Mouse (Mus musculus) kidney, adult 11 months (tissue): Measurements from ENCODE around the gene Litaf.

Experiments used
- DNase-seq: peaks from one replicate; pipeline ENCODE4 v3.0.0; 2022

The Litaf gene

DNA sequence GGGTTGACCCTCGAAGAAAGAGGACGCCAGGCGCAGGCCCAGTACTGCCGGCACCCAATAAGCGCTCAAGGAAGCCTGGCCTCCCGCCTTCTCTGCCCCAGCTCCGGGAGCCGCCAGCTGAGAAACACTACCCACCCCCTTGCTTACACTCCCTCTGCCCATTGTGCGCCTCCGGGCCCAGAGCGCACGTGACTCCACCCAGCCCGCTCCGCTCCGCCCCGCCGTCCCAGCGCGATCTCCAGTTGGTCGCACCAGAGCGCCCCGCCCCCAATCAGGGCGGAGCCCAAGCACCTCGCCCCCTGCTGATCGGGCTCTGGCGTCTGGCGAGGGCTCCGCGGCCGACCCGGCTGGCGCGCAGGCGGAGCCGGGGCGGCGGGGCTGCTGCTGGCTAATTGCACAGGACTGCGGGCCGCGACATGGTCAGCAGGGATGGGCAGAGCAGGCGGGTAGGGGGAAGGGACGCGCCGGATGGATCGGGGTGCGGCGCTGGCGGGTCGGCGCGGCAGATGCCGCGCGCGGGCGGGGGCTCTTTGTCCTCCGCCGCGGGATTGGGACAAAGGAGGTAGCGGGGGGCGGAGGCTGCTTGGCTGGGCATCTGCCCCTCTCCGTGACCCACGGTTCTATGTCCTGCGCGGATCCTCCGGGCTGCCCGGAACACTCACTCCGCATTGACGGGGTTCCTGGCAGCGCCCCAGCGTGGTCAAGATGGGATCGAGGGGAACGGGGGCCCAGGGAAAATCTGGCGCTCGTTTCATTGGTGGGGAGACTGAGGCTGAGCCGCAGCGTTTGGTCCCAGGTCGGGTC is at the start of gene Litaf:
Gene Litaf (minus strand): TSS at position 129 of the 804 bp plus-strand sequence.
- DNase-seq = peak; percentile 98

DNA sequence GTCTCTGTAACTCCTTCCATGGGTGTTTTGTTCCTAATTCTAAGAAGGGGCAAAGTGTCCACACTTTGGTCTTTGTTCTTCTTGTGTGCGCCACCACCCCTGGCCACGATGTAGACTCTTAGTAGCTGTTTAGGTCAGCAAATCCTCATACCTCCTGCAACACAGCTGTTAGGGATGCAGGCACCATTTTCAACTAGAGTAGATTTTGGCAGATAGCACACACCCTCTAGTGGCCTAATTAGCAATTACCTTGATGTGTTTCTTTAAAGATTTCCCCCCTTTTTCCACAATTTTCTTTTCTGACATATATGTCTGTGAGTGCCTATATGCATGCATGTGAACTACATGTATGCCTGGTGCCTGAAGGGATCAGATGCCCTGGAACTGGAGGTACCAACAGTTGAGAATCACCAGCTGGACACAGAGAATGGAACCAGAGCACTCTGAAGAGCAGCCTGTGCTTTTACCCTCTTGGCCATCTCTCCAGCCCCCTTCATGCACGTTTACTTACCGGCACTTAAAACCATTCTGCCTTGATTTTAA is 43.3 kb upstream of the Litaf start:
- DNase-seq = no peak

DNA sequence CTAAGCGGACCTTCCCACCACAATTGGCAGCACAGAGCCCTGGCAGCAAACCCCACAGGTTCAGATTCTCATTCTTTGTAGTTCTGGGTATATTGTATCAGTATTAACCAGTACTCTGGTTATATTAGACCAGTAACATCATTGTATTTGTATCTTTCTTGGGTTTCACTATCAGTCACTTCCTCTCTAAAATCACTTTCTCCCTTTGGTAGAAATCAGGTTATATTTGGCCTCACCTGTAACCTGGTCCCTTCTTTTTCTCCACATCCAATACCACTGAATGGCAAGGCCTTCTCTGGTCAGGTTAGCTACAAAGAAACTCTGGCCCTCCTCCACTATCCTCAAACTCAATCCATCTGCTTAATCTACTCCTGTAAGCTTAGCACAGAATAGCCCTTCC is 38.9 kb upstream of the Litaf start:
- no peak for DNase-seq

DNA sequence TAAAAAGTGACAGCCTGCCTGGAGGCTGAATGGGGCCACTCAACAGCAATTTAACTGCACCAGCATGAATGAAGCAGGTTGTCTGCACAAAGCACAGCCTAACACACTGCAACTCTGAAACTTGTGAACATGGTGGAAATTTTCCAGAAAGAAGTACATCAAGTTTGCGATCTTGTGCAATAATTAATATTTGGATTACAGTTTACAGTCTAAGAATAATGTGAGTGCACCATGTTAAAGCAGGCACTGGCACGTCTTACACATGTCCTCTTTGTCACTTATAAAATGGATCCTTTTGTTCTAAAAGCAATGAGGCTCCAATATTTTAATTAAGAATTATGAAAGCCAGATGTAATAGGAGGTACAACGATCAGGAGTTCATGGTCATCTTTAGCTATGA is 31.3 kb upstream of the Litaf start:
- no peak for DNase-seq

DNA sequence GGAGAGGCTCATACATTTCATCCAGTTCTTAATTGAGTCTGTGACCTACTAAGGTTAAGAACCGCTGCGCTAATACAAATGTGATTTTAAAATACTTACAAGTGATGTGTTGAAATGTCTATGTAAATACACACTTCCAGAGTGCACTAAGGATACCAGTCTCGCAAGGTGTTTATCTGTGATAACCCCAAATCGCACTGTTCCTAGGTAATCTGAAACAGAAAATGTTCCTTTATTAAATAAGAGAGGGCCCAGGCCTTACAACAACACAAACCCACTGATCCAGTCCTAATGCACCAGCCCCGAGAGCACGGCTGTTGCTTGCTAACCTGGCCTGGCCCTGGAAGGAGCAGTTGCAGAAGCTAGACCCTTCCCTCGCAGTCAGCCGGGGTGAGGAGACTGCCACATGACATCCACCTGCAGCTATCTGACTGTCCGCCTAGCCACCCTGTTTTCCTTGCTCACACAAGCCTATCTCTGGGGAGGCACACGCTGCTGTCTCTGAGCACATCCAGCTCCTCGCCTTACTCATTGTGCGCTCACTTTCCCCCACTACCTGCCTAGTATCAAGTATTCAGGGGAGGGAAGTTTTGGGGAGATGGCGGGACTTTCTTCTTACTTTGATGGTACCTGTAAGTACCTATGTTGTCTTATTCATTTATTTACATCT is 27.9 kb upstream of the Litaf start:
- DNase-seq = no peak

DNA sequence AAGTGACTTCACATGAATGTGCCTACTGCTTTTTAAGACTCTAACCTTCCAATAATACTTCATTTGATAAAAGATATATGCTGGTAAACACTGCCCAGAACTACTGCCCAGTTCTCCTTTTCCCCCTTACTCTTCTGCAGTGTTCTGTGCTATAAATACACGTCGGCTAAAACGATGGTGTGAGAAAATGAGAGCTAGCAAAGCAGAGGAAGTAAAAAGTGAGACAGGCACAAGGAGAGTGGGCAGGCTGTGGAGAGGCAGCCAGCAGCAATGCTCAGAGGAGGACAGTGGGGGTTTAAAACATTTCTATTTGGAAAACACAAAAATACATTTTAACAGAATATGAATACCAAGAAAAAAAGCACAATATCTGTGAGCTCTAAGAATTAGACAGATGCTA is 26.6 kb upstream of the Litaf start:
- DNase-seq = no peak

DNA sequence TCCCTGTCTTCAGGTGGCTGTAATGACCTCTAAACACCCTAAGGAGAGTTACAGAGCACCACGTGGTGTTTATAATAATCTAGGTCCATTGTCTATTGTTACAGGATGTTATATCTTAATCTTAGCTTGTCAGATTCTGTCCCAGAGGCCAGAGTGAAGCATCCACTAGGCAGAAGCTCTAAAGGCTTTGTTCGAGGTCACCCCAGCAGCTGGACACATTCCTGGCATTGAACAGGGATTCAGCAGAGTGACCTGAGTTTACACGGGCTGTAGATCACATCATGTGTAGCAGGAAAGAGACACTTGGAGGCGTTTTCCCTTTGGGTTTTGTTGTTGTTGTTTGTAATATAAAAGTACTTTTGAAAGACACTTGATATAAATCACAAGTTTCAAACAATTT is 26.1 kb upstream of the Litaf start:
- peak; percentile 65 for DNase-seq

DNA sequence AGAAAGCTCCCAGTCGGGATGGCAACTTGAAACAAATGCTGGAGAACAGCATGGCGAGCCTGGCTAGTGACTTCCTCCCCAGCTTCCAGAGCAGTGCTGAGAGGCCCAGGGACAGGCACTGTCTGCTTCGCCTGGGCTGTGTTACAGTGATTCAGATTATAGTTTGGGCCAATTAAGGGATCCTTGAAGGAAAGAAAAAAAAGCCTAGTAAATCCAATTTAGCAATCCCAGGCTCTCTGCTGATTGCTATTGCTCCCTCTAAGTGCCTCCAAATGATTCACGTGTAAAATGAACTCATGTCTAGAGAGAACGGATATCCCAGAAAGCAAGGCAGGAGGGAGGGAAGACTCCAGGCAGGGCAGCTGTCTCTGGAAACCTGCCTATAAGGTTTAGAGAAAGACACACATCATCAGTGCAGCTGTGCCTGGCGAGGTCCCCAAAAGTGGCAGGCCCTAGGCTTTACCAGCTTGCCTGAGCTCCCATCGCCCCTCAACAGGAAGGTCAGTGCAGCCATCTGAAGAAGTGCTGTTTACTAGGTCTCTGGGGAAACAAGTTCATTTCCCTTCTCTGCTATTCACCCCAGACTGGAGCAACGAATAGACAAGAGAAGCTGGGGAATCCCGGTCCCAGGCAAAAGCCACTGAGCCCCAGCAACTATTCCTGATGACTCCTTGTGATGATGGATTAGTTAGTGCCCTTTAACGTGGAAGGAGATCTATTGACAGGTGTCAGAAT is 25.0 kb upstream of the Litaf start:
- DNase-seq = no peak

DNA sequence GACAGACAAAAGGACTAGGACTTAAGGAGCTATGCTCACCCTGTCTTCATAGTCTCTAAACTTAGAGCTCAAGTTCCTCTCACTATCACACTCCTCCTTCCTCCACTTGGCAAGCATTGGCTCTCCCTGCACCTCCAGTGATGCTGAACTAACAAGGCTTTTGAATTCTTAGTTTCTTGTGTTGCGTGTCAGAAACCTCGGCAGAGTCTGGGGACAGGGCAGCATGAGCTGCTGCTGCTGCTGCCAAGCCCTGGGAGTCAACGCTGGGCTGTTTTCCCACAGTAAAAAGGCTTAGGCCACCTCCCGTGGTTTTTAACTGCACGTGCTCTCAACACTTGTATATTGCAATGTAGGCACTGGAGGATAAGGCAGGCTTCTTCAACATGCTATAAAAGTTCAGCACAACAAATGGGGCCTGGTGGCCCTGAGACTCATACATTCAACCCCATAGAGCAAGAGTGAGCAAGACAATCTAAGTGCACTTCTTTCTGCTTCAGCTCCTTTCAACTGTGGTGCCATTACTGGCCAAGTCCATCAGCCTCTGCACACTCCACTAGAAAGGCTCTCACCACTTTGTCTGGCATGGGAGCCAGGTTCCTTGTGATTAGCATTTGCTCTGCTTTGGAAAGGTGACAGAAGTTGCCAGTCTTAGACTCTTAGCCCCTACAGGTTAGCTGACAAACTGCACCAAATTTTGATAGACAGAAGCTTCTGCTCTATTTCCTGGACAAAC is 21.1 kb upstream of the Litaf start:
- DNase-seq = peak; percentile 66

DNA sequence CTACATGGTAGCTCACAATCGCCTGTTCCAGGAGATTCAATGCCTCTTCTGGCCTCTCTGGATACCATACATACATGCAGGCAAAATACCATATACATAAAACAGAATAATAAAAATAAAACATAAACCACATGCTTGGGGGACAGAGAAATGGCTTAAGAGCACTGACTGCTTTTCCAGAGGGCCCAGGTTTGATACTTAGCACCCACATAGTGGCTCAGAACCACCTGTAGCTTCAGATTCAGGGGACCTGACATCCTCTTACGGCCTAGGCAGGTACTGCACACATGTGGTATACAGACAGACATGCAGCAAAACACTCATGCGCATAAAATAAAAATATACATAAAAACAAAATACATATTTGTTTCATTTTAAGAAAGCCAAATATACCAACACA is 20.3 kb upstream of the Litaf start:
- no peak for DNase-seq

DNA sequence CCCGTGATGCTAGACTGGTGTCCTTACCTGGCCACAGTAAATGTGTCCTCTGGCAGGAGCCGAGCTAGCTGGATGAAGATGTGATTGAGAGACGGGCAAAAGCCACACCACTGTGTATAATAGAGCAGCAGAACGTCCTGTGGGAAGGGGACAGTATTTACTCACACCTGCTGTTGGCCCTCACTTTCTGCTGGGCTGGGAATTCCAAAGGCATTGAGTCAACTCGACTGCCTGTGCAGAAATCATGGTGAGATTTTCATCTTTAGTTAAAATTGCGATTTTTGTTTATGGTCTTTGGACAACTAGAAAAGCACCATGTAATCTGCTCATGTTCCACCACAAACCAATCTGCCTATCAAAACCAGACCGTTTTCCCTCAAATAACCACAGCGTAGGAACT is 18.2 kb upstream of the Litaf start:
- no peak for DNase-seq

DNA sequence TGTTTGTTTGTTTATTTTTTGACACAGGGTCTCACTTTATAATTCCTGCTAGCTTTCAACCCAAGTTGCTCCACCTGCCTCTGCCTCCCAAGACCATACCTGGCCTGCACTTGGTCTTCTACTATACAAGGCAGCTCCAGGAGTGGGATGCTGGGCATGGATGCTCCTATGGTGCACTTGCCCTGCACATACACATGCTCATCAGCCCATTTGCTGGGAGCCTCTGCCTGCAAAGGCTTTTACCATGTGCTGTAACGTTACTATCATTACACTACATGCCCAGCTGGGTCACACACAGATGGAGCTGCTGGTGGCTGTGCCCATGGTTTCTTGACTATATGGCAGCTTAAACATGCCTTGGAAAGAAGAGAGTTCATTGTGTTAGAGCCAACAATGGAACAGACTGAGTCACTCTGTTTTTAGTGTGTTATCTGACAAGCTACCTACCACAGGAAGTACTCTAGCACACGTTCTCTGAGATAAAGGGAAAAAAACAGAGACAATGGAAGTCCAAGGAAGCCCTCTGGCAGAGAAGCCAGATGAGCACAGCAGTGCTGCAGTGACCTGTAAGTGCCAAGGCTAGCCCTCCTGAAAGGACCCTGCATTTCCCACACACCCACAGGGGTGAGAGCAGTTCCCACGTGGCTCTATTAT is 12.4 kb upstream of the Litaf start:
- DNase-seq = no peak

DNA sequence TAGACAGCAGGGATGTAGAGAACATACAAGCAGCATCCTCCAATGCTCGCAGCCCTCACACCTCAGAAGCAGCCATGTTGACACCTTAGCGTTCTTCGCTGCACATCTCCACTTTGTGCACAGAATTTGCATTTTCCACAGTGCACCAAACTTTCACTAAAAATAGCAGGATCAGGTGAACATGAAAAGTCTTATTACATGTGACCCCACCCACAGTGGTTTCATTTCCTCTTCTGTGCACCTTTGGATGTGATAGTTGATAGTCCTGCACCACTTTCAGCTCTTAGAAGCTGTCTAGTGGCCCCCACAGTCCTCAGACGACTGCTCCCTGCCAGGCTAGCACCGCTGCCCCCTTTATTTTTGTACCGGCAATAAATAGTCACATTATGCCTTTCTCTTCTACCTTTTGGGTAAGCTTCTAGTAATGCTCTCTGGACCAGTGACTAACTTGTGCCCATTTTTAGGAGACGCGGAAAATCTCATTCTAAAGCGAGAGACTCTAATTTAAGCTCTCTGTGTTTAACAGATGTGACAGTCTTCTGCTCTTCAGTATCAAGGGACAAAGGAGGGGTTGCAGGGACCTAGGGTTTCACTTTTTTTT is 11.7 kb upstream of the Litaf start:
- DNase-seq = no peak

DNA sequence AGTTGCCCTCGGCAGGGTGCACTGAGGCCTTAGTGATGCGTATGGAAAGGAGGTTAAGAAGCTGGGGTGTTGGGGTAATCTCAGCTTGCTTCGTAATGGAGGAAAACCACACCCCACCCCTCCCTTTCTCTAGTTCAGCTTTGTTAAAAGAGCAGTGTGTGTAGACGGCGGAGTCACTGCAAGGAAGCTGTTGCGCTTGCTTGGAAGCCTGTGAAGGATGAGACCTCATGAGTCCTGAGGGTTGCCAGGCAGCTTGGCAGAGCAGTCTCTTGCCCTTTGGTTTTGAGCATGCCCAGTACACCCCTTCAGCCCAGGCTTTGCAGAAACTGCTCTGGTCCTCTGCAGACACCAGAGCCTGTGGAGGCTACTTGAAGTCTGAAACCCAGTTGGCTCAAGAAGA is 7.1 kb upstream of the Litaf start:
- DNase-seq = no peak

DNA sequence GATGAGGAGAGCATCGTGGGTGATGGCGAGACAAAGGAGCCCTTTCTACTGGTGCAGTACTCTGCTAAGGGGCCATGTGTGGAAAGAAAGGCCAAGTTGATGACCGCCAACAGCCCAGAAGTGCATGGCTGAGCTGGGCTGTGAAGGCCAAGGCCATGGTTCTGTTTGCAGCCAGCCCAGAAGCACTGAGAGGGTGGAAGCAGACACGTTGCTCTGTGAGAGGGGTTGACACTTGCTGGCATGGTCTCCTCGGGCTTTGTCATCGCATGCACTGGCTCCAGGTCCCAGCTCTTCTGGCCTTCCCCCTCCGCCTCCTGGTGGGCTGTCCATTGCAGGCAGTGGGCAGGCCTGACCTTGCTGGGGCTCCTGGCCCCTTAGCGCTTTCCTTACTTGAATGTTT is 6.5 kb upstream of the Litaf start:
- no peak for DNase-seq

DNA sequence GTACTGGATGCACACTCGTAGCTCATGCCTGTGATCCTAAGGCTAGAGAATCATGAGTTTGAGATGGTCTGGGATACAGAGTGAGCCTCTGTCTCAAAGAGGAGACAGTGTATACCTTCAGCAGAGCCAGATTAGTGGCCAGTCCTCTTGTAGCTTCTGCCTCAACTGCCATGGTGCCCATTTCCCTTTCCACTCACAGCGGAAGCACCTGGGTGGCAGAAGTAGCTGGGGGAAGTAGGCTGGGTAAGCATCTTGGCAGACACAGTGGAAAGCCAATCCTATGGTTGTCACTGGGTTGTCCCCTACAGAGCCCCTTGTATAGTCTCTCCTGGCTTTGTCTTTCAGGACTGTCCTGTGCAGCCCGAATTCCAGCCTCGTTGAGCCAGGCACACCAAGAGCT is 5.9 kb upstream of the Litaf start:
- no peak for DNase-seq

DNA sequence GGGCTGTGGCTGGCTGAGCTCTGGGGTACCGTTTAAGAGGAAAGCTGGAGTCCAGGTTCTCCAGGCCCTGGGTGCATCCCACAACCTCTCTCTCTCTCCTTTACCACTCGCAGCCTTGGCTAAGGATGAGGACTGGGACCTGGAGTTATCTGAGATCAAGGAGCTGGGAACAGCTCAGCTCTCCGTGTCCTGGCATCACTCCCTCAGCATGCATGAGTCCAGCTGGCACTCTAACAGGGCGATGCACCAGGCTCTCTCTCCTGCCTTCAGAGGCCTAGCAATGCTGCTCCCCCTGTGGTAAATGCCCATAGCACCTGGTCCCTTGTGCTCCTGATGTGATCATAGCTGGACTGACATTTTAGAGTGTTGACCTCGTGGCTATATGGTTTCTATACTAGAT is 5.2 kb upstream of the Litaf start:
- DNase-seq = no peak

DNA sequence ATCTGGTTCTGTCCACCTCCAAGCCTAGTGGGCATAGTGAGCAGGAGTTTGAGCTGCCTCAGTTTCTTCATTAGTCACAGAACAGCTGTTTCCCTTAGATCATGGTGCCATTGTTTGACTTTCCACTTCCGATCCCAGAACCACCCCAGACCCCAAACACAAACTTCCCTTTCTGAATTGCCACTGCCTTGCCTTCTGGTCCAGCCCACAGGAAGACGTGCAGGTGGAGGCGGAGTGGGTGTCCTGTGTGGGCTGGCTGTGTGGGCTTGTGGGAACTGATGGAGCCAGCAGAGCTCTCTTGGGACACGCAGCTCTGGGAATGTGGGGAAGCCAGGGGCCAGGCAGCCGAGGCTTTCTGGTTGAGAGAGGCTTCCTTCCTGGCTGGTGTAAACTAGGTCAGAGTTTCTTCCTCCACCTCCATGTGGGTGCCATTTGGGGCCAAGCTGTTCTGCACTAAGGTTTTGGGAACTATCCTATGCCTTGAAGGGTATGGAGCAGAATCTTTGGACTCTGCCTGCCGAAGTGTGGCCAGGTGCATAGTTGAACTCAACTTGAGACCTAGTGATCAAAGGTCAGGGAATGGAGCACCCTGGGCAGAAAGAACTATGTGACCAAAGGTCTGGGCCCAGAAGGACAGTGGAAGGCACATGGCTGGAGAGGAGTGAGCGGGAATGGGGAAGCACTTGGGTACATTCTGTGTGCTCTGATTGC is 3.9 kb upstream of the Litaf start:
- DNase-seq = peak; percentile 88

DNA sequence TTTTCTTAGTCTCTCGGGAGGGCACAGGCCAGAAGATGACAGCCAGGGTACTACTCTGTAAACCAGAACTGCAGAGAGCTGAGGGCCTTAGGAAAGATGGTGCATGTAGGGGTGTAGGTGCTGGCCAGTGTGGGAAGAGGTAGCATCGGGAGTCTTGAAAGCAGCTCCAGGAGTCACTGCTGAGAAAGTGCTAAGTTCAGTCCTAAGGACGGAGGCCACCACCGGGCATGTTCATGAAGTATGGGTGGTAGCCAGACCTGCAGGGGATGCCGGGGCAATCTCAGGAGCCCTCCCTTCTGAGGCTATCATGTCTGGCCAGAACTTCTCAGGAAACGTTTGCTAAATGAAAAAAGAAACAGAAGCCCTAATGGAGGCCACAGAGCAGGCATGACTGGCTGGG is 3.3 kb upstream of the Litaf start:
- no peak for DNase-seq

DNA sequence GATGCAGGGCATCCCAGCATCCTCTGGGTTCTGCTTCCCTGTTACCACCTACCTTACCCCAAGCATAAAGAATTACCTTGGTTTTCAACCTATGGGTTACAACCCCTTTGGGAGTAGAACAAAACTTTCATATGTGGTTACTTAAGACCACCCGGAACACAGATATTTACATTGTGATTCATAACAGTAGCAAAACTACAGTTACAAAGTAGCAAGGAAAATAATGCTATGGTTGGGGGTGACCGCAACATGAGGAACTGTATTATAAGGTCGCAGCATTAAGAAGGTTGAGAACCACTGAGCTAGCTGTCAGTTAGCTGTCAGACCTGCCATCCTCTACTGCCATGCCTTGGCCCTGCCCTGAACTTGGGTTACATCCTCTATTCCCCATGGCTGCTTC is 2.7 kb upstream of the Litaf start:
- DNase-seq = no peak

DNA sequence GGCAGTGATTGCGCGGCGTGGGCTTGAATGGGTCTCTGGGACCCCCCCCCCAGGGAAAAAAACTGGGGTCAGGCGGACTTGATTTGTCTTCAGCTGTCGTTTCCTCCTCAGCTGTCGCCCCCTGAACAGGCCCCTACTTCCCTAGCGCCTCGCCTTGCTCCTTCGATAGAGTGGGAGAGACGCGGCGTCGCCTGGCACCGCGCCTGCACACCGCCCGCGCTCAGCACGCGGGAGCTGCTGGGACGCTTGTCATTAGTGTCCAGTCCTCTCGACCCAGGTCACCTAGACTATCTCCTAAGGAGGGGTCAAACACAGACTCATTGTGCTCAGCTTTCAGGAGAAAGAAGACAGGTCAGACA is 855 bp upstream of the Litaf start:
- peak; percentile 36 for DNase-seq

DNA sequence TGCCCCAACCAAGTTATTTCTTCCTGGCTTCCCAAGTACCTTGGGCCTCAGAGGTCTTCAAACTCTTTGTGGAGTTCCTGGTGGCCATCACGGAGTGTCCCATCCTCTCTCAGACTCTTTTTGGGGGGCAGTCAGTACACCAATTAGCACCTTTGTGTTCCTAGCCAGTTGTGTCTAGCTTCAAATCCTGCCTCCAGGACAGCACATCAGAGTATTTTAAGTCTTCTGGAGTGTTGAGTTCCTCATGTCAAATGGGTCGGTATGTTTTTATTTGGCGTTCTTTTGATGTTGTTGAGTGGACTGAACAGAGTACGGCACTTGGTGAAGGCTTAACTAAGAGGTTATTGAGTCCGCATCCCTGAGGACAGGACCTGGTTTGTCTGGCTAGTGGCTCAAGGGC is 526 bp downstream of the Litaf start:
- no peak for DNase-seq
